Mouse (Mus musculus): ENCODE results near the gene Olfr803.

GRCm38 (mm10) chr10:129702910-129703309 lies 8.8 kb upstream of the Olfr803 start, which contains the start of gene Olfr804:
- TF ChIP-seq CTCF (IDR thresholded peaks at IDR 0.05; ENCODE audit: low read depth, low read length) (no peak), POLR2A (IDR thresholded peaks at IDR 0.05; ENCODE audit: insufficient read depth, low read length) (no peak)
